Mouse (Mus musculus) stomach, postnatal 0 days (tissue): ENCODE data around the gene Asic4. TPM values are rescaled to one million over a fixed set of nuclear protein-coding genes. Genes with fewer than 3 reads are reported as not detected.

Experiments
- ATAC-seq: fragments of 200-750 bp; cut with Nextera tagmentation; 2 replicates; pipeline ENCODE4 v1.8.0; 2017; ENCODE audit not compliant: low FRiP score, low TSS enrichment
- DNase-seq: peaks from one replicate; pipeline ENCODE4 v3.0.0-alpha.2; 2016; ENCODE audit warnings: low spot score
- H3K27ac ChIP-seq: fragments of 300-500 bp; sonication (generic); replicated peaks from 2 replicates; pipeline ENCODE4 v1.5.1; 2014; ENCODE audit warnings: mild to moderate bottlenecking, control low read depth
- H3K27me3 ChIP-seq: fragments of 300-500 bp; sonication (generic); 2 replicates; pipeline ENCODE4 v1.6.1; 2014; ENCODE audit warnings: low read length; ENCODE audit not compliant: control insufficient read depth, insufficient read depth
- H3K36me3 ChIP-seq: fragments of 300-500 bp; sonication (generic); 2 replicates; pipeline ENCODE4 v1.6.1; 2014; ENCODE audit warnings: low read length, mixed read lengths; ENCODE audit not compliant: control insufficient read depth, insufficient read depth
- H3K4me1 ChIP-seq: fragments of 300-500 bp; sonication (generic); replicated peaks from 2 replicates; pipeline ENCODE4 v1.6.1; 2014; ENCODE audit warnings: antibody characterized with exemption; ENCODE audit not compliant: control insufficient read depth, insufficient read depth
- H3K4me2 ChIP-seq: fragments of 300-500 bp; sonication (generic); replicated peaks from 2 replicates; pipeline ENCODE4 v1.6.1; 2014; ENCODE audit warnings: low read depth, mild to moderate bottlenecking, control low read depth, moderate library complexity
- H3K4me3 ChIP-seq: fragments of 300-500 bp; sonication (generic); 2 replicates; pipeline ENCODE4 v1.5.1; 2014; ENCODE audit warnings: low read depth, low read length, control low read depth
- H3K9ac ChIP-seq: fragments of 300-500 bp; sonication (generic); 2 replicates; pipeline ENCODE4 v1.6.1; 2014; ENCODE audit warnings: mild to moderate bottlenecking, low read length, control low read depth, mixed read lengths
- H3K9me3 ChIP-seq: fragments of 300-500 bp; sonication (generic); 2 replicates; pipeline ENCODE4 v1.6.1; 2016; ENCODE audit warnings: low read length; ENCODE audit not compliant: control insufficient read depth
- CTCF ChIP-seq: IDR thresholded peaks from 2 replicates; pipeline ENCODE4 v1.5.1; 2016; ENCODE audit warnings: antibody characterized with exemption, low read depth, mild to moderate bottlenecking, moderate library complexity
- EP300 ChIP-seq: optimal IDR thresholded peaks from 2 replicates; pipeline ENCODE3; 2016; ENCODE audit warnings: antibody characterized with exemption
- WGBS: fragments of 180-500 bp; shearing (Covaris S2); extraction: QIAGEN DNeasy Blood & Tissue Kit; methylation state at CpG from one replicate; pipeline ENCODE4 v1.1.7; 2014; 5-methylcytosine and 5-hydroxymethylcytosine counted together
- polyA plus RNA-seq: library from polyadenylated mRNA; unstranded; fragments of >200 nt; fragmentation: Nextera tagmentation; extraction: Ambion mirVana; gene quantifications from 2 replicates; pipeline ENCODE4 v1.2.1, GENCODE M21; 2015

Gene Asic4
- polyA plus RNA-seq, 1 experiment from 2014 or later, result 0.55 TPM

GRCm38 (mm10) chr1:75480036-75480435, 29.8 kb downstream of the Asic4 start:
- 20% methylated on average over 13 of the region's 13 CpGs for WGBS
- H3K4me3 ChIP-seq, result peak overlapping the region; percentile 71; the same call in 1 of the 2 replicates

GRCm38 (mm10) chr1:75480735-75481134, 30.5 kb downstream of the Asic4 start:
- 88% methylated on average over 7 of the region's 7 CpGs for WGBS
- Histone ChIP-seq H3K4me2 (no peak overlapping the region), H3K4me1 (0 out of 2 replicates have a peak, but pooled peaks cover 2% of the 10 kb centered on the region), H3K9me3 (no peaks in the 10 kb centered on the region), H3K36me3 (no peaks in the 10 kb centered on the region), H3K27me3 (peaks cover 2% of the 10 kb centered on the region; the same call in 1 of the 2 replicates), H3K9ac (no peak overlapping the region), H3K4me3 (no peak overlapping the region), H3K27ac (no peak overlapping the region)
- ATAC-seq (no peak), DNase-seq (no peak)
- no peak for TF ChIP-seq EP300

More at GRCm38 (mm10) chr1:75480036-75480435, 29.8 kb downstream of the Asic4 start:
- Histone ChIP-seq H3K9me3 (no peaks in the 10 kb centered on the region), H3K27ac (no peak overlapping the region), H3K9ac (no peak overlapping the region), H3K27me3 (peaks cover 2% of the 10 kb centered on the region; the same call in 1 of the 2 replicates), H3K4me2 (peak overlapping the region; percentile 86), H3K4me1 (0 out of 2 replicates have a peak, but pooled peaks cover 2% of the 10 kb centered on the region), H3K36me3 (0 out of 2 replicates have a peak, but pooled peaks cover 2% of the 10 kb centered on the region)
- ATAC-seq (no peak), DNase-seq (no peak)
- TF ChIP-seq EP300 (no peak), CTCF (no peak)

- DNase-seq (no peak), ATAC-seq (no peak)
- WGBS, result 18% methylated on average over 24 of the region's 24 CpGs
- H3K4me3 ChIP-seq, result no peak overlapping the region
- TF ChIP-seq CTCF, result no peak
- TF ChIP-seq EP300, result no peak
- H3K4me1 ChIP-seq, result peaks cover 3% of the 10 kb centered on the region; the same call in 1 of the 2 replicates
- peaks cover 2% of the 10 kb centered on the region; the same call in 1 of the 2 replicates for H3K27me3 ChIP-seq
- H3K9me3 ChIP-seq, result no peaks in the 10 kb centered on the region
- H3K9ac ChIP-seq, result no peak overlapping the region
- H3K27ac ChIP-seq, result no peak overlapping the region
- no peak overlapping the region for H3K4me2 ChIP-seq
- peaks cover 3% of the 10 kb centered on the region; the same call in 1 of the 2 replicates for H3K36me3 ChIP-seq
Observed at GRCm38 (mm10) chr1:75486561-75486960, 36.3 kb downstream of the Asic4 start.

- peak; percentile 33 for DNase-seq
- H3K4me3 ChIP-seq, result peak overlapping the region; percentile 48
- H3K4me1 ChIP-seq, result peaks cover 3% of the 10 kb centered on the region; the same call in 1 of the 2 replicates
- TF ChIP-seq CTCF (no peak), EP300 (no peak)
- H3K27ac ChIP-seq, result no peak overlapping the region
- peaks cover 3% of the 10 kb centered on the region; the same call in 1 of the 2 replicates for H3K36me3 ChIP-seq
- H3K27me3 ChIP-seq, result peaks cover 2% of the 10 kb centered on the region; the same call in 1 of the 2 replicates
- no peaks in the 10 kb centered on the region for H3K9me3 ChIP-seq
- peak; percentile 12; the same call in 1 of the 2 replicates for ATAC-seq
- peak overlapping the region; percentile 79 for H3K4me2 ChIP-seq
- no peak overlapping the region for H3K9ac ChIP-seq
- WGBS, result 7% methylated on average over 13 of the region's 13 CpGs
Observed at GRCm38 (mm10) chr1:75487040-75487404, 36.8 kb downstream of the Asic4 start.

GRCm38 (mm10) chr1:75487405-75488161, 37.3 kb downstream of the Asic4 start:
- H3K4me3 ChIP-seq, result peak overlapping the region; percentile 48
- ATAC-seq, result peak; percentile 63
- H3K9ac ChIP-seq, result no peak overlapping the region
- peaks cover 2% of the 10 kb centered on the region; the same call in 1 of the 2 replicates for H3K27me3 ChIP-seq
- DNase-seq, result peak; percentile 78
- H3K4me1 ChIP-seq, result peaks cover 3% of the 10 kb centered on the region; the same call in 1 of the 2 replicates
- TF ChIP-seq EP300, result no peak
- peak; percentile 47 for TF ChIP-seq CTCF
- no peaks in the 10 kb centered on the region for H3K9me3 ChIP-seq
- H3K36me3 ChIP-seq, result peaks cover 5% of the 10 kb centered on the region; the same call in 1 of the 2 replicates
- no peak overlapping the region for H3K27ac ChIP-seq
- WGBS, result under 1% methylated on average over 62 of the region's 62 CpGs
- peak overlapping the region; percentile 79 for H3K4me2 ChIP-seq
